Mouse (Mus musculus): Measurements from ENCODE around the gene Fkbp7.

DNA sequence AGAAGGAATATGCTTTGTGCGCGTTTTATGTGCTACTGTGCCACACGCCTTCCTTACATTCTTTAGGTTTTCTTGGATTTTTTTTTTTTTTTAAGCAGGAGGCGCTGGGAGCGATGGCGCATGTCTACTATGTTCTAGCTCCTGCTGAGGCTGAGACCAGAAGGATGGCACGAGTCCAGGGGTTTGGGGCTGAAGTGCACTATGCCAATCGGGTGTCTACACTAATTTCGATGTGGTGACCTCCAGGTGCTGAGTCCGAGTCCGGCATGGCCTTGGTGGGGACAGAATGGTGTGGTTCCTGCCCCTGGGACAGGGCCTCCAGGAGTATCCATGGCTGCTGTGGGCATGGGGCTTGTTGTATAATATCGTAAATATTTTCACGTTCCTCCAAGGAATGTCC is 14.4 kb downstream of the Fkbp7 start:
- TF ChIP-seq CTCF (IDR thresholded peaks at IDR 0.05; ENCODE audit: low read depth, low read length) = no peak
- no peak for TF ChIP-seq POLR2A (IDR thresholded peaks at IDR 0.05; ENCODE audit: extremely low read depth, insufficient read depth, low read length)

Data from liver, adult 2 months (tissue).